Comparison of ENCODE assay signal across 22 mouse cellular contexts in genomic region chr10:8753377-8753776, GRCm38 (mm10).
DNase-seq lines count a peak whose midpoint lies in the region; ATAC-seq and TF ChIP-seq lines count a peak whose summit lies in the region.
"Had no signal": no experiment of that assay in that cellular context is flagged by ENCODE, and none has a peak within 500 bp of the region (broad histone marks: within the 10 kb centered on the region; RNA-seq: fewer than 3 reads in every experiment).

No protein-coding gene starts in this region.

- ATAC-seq in forebrain, embryonic 11.5 days (replicated peaks; ENCODE audit: low FRiP score) = no peak
- ATAC-seq in forebrain, postnatal 0 days = no peak
- ATAC-seq in hindbrain, embryonic 12.5 days (ENCODE audit: low FRiP score) = no peak
- ATAC-seq in midbrain, embryonic 14.5 days (ENCODE audit: low FRiP score, low TSS enrichment) = no peak
- ATAC-seq: activated CD4-positive, CD25-positive, alpha-beta regulatory T cell, adult 4 months; inflammation-experienced regulatory T-cells, adult 6 months; intestine, postnatal 0 days; Patski had no signal

- H3K4me1 ChIP-seq in forebrain, embryonic 11.5 days (replicated peaks; ENCODE audit: control insufficient read depth, insufficient read depth, low read length) = peaks cover 4% of the 10 kb centered on the region; the same call in 1 of the 2 replicates
- H3K4me1 ChIP-seq in forebrain, postnatal 0 days (ENCODE audit: insufficient read depth) = 0 out of 2 replicates have a peak, but pooled peaks cover 7% of the 10 kb centered on the region
- peaks cover 25% of the 10 kb centered on the region for H3K4me1 ChIP-seq in hindbrain, embryonic 10.5 days (replicated peaks)
- H3K4me1 ChIP-seq in hindbrain, embryonic 12.5 days = peaks cover 25% of the 10 kb centered on the region
- peaks cover 45% of the 10 kb centered on the region for H3K4me1 ChIP-seq in midbrain, embryonic 10.5 days
- peaks cover 29% of the 10 kb centered on the region for H3K4me1 ChIP-seq in midbrain, embryonic 14.5 days (ENCODE audit: control insufficient read depth, insufficient read depth, low read length)

- H3K27me3 ChIP-seq in forebrain, embryonic 11.5 days (ENCODE audit: control insufficient read depth, insufficient read depth, low read length) = no peaks in the 10 kb centered on the region
- no peaks in the 10 kb centered on the region for H3K27me3 ChIP-seq in forebrain, postnatal 0 days (ENCODE audit: insufficient read depth, low read length)
- no peaks in the 10 kb centered on the region for H3K27me3 ChIP-seq in hindbrain, embryonic 10.5 days (ENCODE audit: insufficient read depth, poor library complexity, severe bottlenecking)
- H3K27me3 ChIP-seq in hindbrain, embryonic 12.5 days = no peaks in the 10 kb centered on the region
- H3K27me3 ChIP-seq in midbrain, embryonic 10.5 days (ENCODE audit: low read depth, poor library complexity, severe bottlenecking) = no peaks in the 10 kb centered on the region
- no peaks in the 10 kb centered on the region for H3K27me3 ChIP-seq in midbrain, embryonic 14.5 days (ENCODE audit: control insufficient read depth, insufficient read depth, low read length)
- H3K27me3 ChIP-seq: CH12.LX; embryonic facial prominence, embryonic 15.5 days; heart, embryonic 13.5 days; hindbrain, embryonic 15.5 days; Patski had no signal

- no peak for TF ChIP-seq CTCF in forebrain, postnatal 0 days (IDR thresholded peaks at IDR 0.05; ENCODE audit: low read depth)

- DNase-seq in forebrain, embryonic 11.5 days (ENCODE audit: low spot score) = peak; percentile 27
- no peak for DNase-seq in forebrain, postnatal 0 days
- DNase-seq in hindbrain, embryonic 10.5 days (ENCODE audit: low spot score) = no peak
- DNase-seq in midbrain, embryonic 10.5 days (ENCODE audit: low spot score) = no peak
- no peak for DNase-seq in midbrain, embryonic 14.5 days
- DNase-seq: adrenal gland, postnatal 14 days; cerebellum, adult 18-20 months; cerebellum, adult 9-11 months; cerebellum, postnatal 36 days; gastrocnemius, postnatal 10 days; heart, postnatal 4 days had no signal

- no peak overlapping the region for H3K27ac ChIP-seq in forebrain, embryonic 11.5 days (ENCODE audit: low read depth, low read length)
- no peak overlapping the region for H3K27ac ChIP-seq in forebrain, postnatal 0 days (ENCODE audit: low read depth, low read length)
- H3K27ac ChIP-seq in hindbrain, embryonic 10.5 days = peak overlapping the region; percentile 56
- H3K27ac ChIP-seq in hindbrain, embryonic 12.5 days = no peak overlapping the region
- H3K27ac ChIP-seq in midbrain, embryonic 10.5 days (replicated peaks) = 0 out of 2 replicates have a peak overlapping the region, but pooled peaks have one; percentile 17
- H3K27ac ChIP-seq in midbrain, embryonic 14.5 days (replicated peaks; ENCODE audit: low read depth, low read length) = no peak overlapping the region
- H3K27ac ChIP-seq: embryonic facial prominence, embryonic 15.5 days; forebrain, embryonic 12.5 days; heart, embryonic 13.5 days; hindbrain, embryonic 15.5 days had no signal

- H3K4me2 ChIP-seq in forebrain, embryonic 11.5 days (ENCODE audit: low read depth, low read length, severe bottlenecking) = no peak overlapping the region
- no peak overlapping the region for H3K4me2 ChIP-seq in forebrain, postnatal 0 days (ENCODE audit: low read depth)
- H3K4me2 ChIP-seq in hindbrain, embryonic 12.5 days (replicated peaks) = no peak overlapping the region
- no peak overlapping the region for H3K4me2 ChIP-seq in midbrain, embryonic 14.5 days (ENCODE audit: low read length)
- H3K4me2 ChIP-seq: embryonic facial prominence, embryonic 15.5 days; forebrain, embryonic 12.5 days; heart, embryonic 13.5 days; hindbrain, embryonic 15.5 days had no signal

- H3K4me3 ChIP-seq in forebrain, embryonic 11.5 days (ENCODE audit: low read depth, low read length) = no peak overlapping the region
- H3K4me3 ChIP-seq in forebrain, postnatal 0 days (ENCODE audit: low read depth, low read length) = no peak overlapping the region
- H3K4me3 ChIP-seq in hindbrain, embryonic 10.5 days = no peak overlapping the region
- no peak overlapping the region for H3K4me3 ChIP-seq in hindbrain, embryonic 12.5 days
- H3K4me3 ChIP-seq in midbrain, embryonic 10.5 days = no peak overlapping the region
- no peak overlapping the region for H3K4me3 ChIP-seq in midbrain, embryonic 14.5 days (replicated peaks; ENCODE audit: low read depth, low read length)
- H3K4me3 ChIP-seq: embryonic facial prominence, embryonic 15.5 days; erythroblast, embryonic 14.5 days; forebrain, embryonic 12.5 days; heart, embryonic 13.5 days; hindbrain, embryonic 15.5 days had no signal

- H3K9ac ChIP-seq in forebrain, embryonic 11.5 days (ENCODE audit: low read length) = no peak overlapping the region
- H3K9ac ChIP-seq in forebrain, postnatal 0 days = no peak overlapping the region
- no peak overlapping the region for H3K9ac ChIP-seq in hindbrain, embryonic 12.5 days
- H3K9ac ChIP-seq in midbrain, embryonic 14.5 days (replicated peaks; ENCODE audit: low read length) = no peak overlapping the region
- H3K9ac ChIP-seq: embryonic facial prominence, embryonic 15.5 days; forebrain, embryonic 12.5 days; heart, embryonic 13.5 days; hindbrain, embryonic 15.5 days had no signal

- no peaks in the 10 kb centered on the region for H3K36me3 ChIP-seq in forebrain, embryonic 11.5 days (ENCODE audit: control insufficient read depth, insufficient read depth, low read length)
- H3K36me3 ChIP-seq in forebrain, postnatal 0 days (ENCODE audit: insufficient read depth) = no peaks in the 10 kb centered on the region
- peaks cover 48% of the 10 kb centered on the region for H3K36me3 ChIP-seq in hindbrain, embryonic 10.5 days
- H3K36me3 ChIP-seq in hindbrain, embryonic 12.5 days = peaks cover 13% of the 10 kb centered on the region; the same call in 1 of the 2 replicates
- H3K36me3 ChIP-seq in midbrain, embryonic 10.5 days = peaks cover 38% of the 10 kb centered on the region
- H3K36me3 ChIP-seq in midbrain, embryonic 14.5 days (ENCODE audit: control insufficient read depth, insufficient read depth, low read length) = peaks cover 6% of the 10 kb centered on the region; the same call in 1 of the 2 replicates

- WGBS in forebrain, embryonic 11.5 days = 91% methylated on average over 3 of the region's 3 CpGs
- WGBS in forebrain, postnatal 0 days = 82% methylated on average over 3 of the region's 3 CpGs
- WGBS in hindbrain, embryonic 10.5 days = 89% methylated on average over 3 of the region's 3 CpGs
- 85% methylated on average over 3 of the region's 3 CpGs for WGBS in hindbrain, embryonic 12.5 days
- 92% methylated on average over 3 of the region's 3 CpGs for WGBS in midbrain, embryonic 10.5 days
- WGBS in midbrain, embryonic 14.5 days = 94% methylated on average over 3 of the region's 3 CpGs

- no peaks in the 10 kb centered on the region for H3K9me3 ChIP-seq in forebrain, embryonic 11.5 days (ENCODE audit: control insufficient read depth, low read length)
- no peaks in the 10 kb centered on the region for H3K9me3 ChIP-seq in forebrain, postnatal 0 days (ENCODE audit: low read length)
- H3K9me3 ChIP-seq in hindbrain, embryonic 10.5 days = no peaks in the 10 kb centered on the region
- no peaks in the 10 kb centered on the region for H3K9me3 ChIP-seq in hindbrain, embryonic 12.5 days (replicated peaks)
- H3K9me3 ChIP-seq in midbrain, embryonic 10.5 days (replicated peaks) = no peaks in the 10 kb centered on the region
- no peaks in the 10 kb centered on the region for H3K9me3 ChIP-seq in midbrain, embryonic 14.5 days (ENCODE audit: control insufficient read depth, low read length)
- H3K9me3 ChIP-seq: embryonic facial prominence, embryonic 15.5 days; forebrain, embryonic 12.5 days; heart, embryonic 13.5 days; hindbrain, embryonic 15.5 days had no signal

Comparison
In these comparisons a context has a peak if more than half of its experiments do, and no peak if none do; other contexts are left out.
1. H3K27ac ChIP-seq: peak in hindbrain, embryonic 10.5 days (single experiment) and midbrain, embryonic 10.5 days (single experiment); none in forebrain, embryonic 11.5 days (single experiment), forebrain, postnatal 0 days (single experiment), hindbrain, embryonic 12.5 days (single experiment) and midbrain, embryonic 14.5 days (single experiment).